Mouse (Mus musculus): Measurements from ENCODE around the gene Recql.

- no peak for TF ChIP-seq POLR2A (IDR thresholded peaks at IDR 0.05; ENCODE audit: borderline replicate concordance, insufficient read depth, low read length)
- TF ChIP-seq CTCF (IDR thresholded peaks at IDR 0.05; ENCODE audit: borderline replicate concordance, insufficient read depth, low read depth, low read length) = no peak
Measured at GRCm38 (mm10) chr6:142345440-142346038, 41.3 kb downstream of the Recql start, which contains the start of gene Pyroxd1.

All from cerebellum, adult 2 months (tissue).